Mouse (Mus musculus): ENCODE data around the gene Sema3g.

- TF ChIP-seq CTCF (IDR thresholded peaks at IDR 0.05; ENCODE audit: low read depth) (peak; percentile 83), EP300 (IDR thresholded peaks at IDR 0.05; ENCODE audit: low read depth) (no peak)
These were observed at the start of gene Sema3g for GRCm38 (mm10) chr14:31217666-31218065.
